Mouse (Mus musculus) thymus, postnatal 14 days (tissue): ENCODE results near the gene Mpv17l2.
A peak's percentile ranks its signal among the peaks of the same experiment; 100 is the strongest.

ENCODE experiments used
- DNase-seq: peaks from one replicate; pipeline ENCODE4 v3.0.0; 2021

The Mpv17l2 gene

DNA sequence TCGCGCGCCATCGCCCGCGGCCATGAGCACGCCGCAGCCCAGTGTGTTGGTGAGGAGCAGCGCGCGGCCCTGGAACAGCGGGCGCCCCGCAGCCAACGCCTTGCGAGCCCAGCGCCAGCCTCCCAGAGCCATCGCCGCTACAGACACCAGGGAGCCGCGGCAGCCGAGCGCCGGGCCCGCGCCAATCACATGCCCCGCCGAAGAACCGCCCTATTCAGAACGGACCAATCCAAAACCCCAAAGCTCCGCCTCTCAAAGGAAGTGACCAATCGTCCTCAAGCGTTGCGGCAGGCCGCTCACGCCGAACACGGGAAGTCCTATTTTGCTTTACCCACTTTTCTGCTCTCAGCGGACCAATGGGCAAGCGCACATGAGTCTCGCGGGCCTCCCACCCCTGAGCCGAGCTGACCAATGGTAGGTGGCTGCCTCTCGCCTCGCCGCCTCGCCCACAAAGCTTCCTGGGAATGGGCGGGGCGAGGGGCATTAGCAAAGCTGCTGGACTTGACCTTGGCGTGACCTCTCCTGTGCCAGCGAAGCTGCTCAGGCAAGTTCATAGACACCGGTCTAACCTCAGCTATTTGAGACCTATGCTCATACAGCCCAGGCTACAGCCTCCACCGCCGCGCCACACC is at the start of gene Mpv17l2:
Mpv17l2 (minus strand) TSS at position 172 of the 632 bp plus-strand sequence.
- DNase-seq, result peak; percentile 95

DNA sequence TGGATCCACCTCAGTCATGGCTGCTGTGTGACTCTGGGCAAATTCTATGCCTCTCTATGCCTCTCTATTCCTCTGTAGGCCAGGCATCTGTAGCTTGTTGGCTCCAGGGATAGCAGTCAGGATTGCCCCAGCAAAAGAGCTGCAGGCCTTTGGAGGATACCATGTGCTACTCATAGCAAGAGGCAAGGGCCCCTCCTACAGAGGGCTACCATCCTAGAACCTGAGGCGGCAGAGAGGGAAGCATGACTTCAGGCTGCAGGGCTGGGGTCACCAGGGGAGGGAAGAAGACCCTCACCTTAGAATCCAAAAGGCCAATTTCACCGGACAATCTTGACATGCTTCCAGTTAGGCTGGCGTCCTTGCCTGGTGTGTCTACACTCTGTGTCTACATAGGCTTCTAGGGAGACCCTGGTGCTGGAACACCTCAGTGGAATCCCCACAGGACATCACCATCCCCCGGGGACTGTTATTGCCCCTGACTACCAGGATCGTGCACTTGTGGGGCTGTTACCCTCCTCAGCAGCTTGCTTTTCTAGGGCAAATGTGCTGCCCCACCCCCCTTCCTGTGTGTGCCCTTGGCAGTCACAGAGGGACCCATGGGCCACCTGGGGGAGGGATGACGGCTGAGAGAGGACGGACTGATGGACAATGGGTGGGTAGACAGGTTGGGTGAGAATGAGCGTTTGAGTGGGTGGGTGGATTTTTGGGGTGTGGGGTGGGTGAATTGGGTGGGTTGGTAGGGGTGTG is 48.4 kb upstream of the Mpv17l2 start:
- peak; percentile 88 for DNase-seq

DNA sequence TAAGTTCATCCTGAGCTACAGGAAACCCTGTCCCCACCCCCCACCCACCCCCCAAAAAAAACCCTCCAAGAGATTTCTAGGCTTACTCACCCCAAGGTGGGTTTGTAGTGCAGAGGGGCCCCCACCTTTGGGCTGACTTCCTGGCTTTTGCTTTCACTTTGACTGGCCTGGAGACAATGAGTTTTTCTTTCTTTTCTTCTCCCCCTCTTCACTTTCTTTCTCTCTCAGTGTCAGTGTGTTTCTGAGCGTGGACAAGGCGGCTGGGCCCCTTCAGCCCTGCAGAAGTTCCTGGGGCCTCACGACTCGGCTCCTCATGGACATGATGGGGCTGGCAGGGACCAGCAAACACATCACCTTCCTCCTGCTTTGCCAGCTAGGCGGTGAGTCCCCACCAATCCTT is 47.5 kb upstream of the Mpv17l2 start, which contains the start of gene Il12rb1:
Il12rb1 (plus strand) TSS at position 211 of the 400 bp plus-strand sequence.
- DNase-seq, result peak; percentile 68

DNA sequence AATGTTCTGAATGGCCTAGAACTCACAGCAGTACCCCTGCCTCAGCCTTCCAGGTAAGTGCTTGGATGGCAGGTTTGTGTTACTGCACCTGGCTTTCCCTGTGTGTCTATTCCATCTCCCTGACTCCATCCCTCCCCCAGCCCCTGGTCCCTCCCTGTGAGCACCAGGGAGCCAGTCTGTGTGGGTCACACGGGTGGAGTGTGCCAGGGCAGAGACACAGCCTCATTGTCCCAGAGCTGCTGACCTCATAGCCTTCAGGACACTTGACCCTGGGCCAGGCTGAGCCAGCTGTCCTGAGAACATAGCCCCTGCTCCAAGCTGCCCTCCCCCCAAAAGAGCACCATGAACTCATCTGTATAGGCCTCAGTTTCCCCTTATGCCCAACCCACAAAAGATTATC is 46.6 kb upstream of the Mpv17l2 start:
- DNase-seq, result no peak

DNA sequence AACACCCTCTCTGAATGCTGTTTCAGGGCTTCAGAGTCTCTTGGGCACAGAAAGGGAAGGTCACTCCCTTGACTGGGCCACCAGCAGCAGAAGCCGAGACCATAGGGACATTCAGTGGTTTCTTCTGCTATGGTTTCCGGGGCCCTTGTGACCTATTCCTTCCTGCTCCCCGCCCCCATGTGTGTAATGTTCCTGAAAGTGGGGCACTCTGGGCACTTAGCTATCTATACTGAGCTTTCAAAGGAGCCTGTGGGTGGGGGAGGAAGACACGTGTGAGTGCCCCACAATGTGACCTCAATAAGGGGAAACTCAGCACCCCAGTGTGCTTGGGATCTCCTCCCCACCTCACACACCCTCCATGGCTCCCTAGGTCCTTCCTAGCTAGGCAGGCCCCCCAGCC is 45.8 kb upstream of the Mpv17l2 start:
- peak; percentile 90 for DNase-seq

DNA sequence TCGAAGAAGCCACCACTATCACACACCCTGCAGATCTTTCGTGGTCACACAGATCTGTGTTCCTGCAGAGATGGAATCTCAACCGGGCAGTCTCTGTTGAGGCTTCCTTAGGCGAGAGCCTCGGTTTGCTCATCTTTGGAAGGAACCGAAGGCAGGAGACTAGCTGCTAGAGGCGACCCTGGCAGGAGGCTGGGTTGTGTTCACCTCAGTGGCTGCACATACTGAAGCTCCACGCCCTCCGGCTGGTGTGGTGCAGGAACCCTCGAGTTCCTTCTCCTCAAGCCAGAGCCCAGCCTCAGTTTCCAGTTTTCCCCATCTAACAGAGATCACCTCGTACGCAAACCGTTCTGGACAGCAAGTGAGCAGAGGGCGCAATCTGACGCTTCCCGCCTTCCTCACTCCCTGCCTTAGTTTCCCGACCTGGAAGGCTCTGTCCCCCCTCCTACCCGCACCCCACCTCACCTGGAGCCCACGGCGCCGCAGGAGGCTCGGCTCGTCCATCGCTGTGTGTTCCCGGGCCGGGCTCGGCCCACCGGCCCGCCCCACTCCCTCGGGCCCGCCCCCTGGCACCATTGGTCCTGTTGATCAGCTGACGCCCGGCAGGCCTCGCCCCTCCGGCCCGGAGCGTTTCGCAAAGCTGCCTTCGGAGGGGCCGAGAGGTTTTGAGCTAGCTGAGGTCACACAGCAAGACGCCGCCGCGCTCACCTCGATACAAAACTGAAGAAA is 43.9 kb upstream of the Mpv17l2 start, which contains the start of gene Mast3:
Mast3 (minus strand) TSS at position 574 of the 726 bp plus-strand sequence.
- peak; percentile 88 for DNase-seq

DNA sequence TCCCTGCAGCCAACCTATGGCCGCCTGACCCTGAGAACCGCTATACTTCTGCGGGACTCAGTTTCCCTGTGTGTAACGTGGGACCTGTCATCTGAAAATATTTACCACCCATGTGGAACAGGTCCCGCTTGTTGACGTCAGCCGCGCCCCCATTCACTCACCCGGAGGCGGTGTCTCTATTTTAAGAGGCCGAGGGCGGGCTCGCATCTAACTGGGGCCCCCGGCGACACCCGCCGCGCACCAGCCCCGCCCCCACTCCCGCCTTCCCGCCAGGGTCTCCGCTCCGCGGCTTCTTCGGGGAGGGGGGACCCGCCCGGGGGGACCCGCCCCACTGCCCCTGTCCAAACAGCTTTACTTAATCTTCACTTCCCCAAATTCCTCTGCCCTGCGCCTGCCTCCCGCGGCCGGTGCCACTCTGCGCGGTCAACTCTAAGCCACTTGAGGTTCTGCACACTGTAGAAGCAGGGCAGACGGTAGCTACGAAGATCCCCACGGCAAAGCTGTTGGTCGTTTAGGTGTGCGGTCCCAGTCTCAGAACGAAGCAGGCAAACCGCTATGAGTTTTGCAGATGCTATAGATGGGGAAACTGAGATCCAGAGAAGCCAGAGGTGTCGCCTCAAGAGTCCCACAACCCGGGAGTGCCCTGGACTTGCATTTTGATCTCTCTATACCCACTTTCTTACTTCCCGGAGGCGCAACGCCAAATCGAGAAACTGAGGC is 43.2 kb upstream of the Mpv17l2 start:
- peak; percentile 93 for DNase-seq

DNA sequence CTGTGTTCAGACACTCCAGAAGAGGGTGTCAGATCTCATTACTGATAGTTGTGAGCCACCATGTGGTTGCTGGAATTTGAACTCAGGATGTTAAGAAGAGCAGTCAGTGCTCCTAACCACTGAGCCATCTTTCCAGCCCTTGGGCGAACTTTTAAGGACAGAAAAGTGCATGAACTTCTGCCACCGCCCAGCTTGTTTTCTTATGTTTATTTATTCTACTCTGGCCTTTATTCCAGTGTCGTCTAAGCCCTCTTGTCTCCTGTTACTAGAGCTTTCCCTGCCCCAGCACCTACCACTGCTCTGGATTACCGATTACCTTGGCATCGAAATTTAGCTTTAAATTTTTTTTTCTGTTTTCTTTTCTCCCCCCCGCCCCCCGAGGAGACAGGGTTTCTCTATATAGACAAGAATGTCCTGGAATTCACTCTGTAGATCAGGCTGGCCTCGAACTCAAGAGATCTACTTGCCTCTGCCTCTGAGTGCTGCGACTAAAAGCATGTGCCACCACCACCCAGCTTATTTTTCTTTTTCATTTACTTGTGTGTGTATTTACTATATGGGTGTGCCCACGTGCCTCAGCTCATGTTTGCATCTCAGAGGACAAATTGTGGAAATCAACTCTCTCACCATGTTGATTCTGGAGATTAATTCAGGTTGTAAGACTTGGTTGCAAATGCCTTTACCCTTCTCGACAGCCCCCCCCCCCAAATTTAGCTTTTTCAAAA is 42.2 kb upstream of the Mpv17l2 start:
- DNase-seq, result no peak

DNA sequence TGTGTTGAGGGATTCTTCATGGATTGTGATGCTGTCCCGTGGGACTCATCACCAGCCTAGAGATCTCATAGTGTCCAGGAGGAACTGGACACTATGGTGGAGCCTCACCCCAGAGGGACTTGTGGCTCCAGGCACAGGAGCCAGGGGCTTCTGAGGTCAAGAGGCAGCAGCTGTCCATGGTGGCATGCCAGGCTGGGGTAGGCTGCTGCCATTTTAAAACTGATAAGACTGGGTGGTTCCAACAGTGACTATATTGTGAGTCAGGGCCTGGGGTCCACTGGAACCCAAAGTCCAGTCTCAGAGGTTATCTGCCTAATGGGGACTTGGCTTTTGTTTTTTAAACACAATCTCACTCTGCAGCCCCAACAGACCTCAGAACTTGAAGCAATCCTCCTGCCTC is 41.1 kb upstream of the Mpv17l2 start:
- DNase-seq, result no peak

DNA sequence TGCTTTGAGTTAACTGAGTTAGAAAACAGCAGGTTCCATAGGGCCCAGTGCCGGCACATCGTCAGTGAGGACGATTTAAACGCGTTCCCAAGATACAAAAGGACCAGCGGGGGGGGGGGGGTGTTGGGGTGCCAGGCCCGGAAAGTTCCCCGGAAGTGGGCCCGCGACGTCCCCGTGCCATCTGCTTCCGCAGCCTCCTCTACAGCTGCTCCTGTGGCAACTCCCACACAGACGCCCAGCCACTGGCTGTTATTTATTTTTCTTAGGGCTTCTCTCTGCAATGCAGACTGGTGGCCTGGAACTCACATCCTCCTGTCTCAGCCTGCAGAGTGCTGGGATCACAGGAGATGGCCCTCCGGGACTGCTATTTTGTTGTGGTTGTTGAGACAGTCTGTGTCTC is 40.4 kb upstream of the Mpv17l2 start:
- DNase-seq, result peak; percentile 84

DNA sequence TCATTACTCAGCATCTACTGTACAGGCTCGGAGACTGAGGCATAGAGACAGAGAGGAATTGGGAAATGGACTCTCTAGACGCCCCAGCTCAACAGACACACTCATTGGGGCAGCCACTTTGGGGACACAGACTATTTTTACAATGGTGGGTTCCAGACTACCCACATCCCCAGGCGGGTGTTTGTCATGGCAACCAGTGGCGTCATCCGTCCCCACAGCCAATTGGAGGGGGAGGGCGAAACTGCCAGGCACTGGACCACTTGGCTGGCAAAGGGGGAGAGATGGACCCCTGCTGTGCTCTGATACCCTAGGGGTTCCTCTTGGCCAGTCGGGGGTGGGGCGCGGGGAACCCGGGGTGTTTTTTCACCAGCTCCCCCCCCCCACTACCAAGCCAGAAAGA is 39.9 kb upstream of the Mpv17l2 start:
- peak; percentile 56 for DNase-seq

DNA sequence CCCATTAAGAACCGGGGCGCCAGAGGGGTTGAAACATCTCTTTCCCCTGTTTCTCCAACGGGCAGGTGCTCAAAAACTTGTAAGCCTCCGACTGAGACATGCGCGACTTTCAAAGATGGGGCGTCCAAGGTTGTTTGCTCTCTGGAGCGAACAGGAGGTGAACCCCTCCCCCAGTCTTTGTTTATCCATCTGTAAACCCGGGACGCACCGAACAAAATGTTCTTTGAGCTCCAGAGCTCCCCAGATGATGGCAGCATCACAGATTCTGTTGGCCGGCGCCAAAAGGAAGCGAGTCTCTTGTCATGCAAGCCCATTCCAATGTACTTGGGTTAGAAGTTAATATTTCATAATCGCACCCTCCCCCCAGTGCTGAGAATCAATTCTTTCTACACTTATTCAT is 37.5 kb upstream of the Mpv17l2 start:
- DNase-seq, result no peak

DNA sequence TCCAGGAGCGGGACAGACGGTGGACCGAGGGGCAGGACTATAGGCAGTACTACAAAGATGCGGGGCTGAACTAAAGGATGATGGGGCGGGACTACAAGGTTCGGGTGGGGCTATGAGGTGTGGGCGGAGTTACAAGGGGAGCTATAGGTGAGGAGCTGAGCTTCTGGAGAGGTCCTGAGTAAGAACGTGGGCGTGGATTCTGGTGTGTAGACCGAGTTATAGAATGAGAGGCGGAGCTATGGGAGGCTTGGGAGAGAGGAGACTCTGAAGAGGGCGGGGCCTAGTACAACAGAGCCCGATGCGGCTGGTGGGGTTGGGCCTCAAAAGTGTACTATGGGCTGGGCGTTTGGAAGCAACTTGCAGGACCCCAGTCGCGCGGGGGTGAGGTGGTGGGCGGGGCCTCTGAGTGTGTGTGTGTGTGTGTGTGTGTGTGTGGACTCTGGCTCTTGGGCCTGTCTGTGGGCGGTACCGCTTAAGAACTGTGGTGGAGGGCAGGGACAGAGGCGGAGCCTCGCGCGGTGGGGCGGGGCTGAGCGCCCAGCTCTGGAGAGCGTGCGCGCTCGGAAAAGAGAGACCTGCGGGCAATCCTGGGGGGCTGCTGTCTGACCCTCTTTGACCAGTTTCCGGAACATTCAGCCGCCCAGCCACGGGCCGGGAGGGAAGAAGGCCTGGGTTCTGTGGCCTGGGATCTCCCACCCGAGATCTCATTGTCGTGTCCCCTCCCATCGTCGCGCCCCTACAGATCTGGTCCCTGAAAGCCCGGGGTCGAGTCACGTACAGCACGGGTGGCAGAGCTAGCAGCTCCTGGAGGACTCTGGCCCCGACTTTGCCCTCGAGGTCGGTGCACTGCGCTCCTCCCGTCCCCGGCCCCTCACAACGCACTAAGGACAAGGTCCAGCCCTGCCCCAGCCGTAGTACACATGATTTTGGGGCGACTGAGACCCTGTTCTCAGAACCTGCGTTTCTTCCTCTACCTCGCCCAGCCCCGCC is 36.6 kb upstream of the Mpv17l2 start:
- DNase-seq, result peak; percentile 84

DNA sequence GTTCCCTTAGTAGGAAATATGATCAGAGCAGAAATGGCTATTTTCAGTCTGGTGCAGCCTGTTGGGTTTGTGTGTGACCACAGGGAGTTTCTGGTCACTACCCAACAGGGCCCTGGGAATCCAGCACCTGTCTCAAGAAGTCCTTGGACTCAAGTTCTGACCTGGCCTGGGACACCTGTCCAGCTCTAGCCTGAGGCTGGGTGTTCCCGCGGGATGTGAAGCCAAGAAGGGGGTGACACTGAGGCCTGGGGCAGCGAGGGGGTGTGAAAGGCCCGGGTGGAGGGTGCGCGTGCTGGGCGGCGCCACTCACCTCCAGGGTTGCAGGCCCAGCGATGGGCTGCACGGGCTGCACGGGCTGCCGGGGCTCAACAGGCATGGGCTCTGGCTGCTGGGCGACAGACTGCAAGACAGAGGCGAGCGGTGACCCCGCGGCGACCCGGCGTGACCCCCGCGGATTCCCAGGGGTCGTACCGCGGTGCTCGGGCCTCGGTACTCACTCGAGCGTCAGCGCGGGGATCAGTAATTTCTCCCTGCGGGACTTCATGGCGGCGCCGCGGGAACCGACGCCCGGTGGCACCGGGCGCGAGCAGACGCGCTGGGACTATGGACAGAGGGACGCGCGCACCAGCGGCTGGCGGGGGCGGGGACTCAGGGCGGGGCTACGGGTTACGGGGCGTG is 35.8 kb upstream of the Mpv17l2 start:
- DNase-seq, result peak; percentile 41

DNA sequence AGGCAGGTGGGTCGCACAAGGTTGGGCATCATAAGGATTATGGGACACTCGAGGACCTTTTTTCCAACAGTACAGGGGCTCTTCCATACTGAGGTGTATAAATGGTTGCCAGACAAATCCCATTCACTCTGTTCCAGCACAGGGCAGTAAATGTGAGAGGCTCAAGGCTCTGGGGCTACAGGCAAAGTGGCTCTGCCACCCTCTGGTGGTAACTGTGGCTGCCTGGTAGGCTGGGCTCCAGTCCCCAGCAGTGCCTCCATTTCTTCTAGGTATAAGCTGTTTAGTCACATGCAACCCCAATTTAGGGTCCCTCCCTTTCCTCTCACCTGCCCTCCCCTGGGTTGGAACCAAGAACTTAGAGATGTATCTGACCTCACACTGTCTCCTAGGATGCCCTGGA is 34.6 kb upstream of the Mpv17l2 start:
- no peak for DNase-seq

DNA sequence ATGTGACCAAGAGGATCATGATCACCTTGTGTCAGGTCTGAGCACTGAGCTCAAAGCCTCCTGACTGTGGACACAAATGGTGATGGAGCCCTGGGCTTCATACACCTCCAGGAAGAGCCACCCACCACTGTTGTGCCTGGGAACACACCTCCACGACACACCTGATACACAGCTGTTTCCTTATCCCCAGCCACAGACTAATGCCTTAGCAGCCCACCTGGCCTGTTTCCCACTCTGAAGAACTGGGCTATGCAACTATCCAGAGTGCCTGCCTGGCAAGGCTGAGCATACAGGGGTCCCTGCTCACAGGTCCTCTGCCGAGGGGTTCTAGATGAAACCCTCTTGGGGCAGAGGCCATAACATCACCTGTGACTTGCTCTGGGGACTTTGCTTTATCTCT is 33.5 kb upstream of the Mpv17l2 start:
- no peak for DNase-seq

DNA sequence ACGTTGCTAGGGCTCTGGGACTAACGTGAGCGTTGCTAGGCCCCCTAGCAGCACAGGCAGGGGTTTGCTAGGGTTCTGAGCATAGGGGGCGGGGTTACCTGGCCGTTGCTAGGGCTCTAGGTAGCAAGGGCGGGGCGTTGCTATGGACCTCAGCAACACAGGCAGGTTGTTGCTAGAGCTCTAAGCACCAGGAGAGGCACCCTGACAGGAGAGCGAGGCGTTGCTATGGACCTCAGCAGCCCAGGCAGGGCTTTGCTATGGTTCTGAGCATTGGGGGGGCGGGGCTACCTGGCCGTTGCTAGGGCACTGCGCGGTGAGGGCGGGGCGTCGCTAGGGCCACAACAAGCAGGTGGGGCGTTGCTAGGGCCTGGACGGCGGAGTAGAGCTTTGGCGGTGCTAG is 32.0 kb upstream of the Mpv17l2 start:
- DNase-seq, result no peak

DNA sequence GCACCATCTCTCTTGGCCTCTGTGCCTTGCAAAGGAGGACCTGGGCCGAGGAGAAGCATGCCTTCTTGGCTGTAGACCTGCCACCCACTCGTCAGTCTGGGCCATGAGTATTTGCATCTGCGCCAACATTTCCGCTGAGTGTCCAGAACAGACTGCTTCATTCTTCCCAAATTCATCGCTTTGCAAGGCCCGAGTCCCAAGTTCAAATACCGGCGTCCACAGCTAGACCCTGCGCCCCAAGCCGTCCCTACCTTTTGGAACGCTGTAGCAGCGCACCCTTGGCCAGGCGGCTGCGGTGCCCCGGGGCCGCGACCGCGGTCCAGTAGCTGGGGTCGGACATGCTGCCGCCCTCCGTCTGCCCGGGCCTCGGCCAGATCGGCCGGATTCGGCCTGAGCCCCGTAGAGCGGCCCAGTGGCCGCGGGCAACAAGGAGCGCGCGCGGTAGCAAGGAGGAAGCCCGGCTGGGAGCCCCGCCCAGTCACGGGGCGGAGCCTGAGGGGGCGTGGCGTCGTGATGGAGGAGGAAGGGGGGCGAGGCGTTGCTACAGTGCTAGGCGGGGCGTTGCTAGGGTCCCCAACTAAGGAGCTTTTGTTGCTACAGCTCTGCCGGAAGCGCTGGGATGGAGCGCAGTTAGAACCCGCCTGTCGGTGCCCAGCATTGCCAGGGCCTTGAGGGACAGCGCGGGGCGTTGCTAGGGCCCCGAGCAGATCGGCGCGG is 31.4 kb upstream of the Mpv17l2 start:
- DNase-seq, result peak; percentile 100

DNA sequence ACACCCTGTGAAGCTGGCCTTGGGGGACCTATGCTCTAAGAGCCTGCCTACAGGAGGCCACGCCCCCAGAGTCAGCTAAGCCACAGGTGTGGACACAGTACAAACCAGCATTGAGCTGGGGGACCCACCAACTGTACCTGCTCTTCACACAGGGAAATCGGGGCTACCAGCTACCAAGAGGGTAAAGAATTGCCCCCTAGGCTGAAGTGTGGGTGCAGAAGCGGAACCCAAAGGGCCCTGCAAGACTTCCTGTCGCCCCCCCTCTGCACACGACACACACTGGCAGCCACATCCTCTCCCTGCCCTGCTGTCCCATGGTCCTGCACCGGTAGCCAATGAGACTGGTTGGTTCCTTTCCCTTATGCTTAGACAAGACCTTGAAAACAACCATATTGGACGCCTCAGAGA is 30.6 kb upstream of the Mpv17l2 start:
- DNase-seq, result peak; percentile 88

DNA sequence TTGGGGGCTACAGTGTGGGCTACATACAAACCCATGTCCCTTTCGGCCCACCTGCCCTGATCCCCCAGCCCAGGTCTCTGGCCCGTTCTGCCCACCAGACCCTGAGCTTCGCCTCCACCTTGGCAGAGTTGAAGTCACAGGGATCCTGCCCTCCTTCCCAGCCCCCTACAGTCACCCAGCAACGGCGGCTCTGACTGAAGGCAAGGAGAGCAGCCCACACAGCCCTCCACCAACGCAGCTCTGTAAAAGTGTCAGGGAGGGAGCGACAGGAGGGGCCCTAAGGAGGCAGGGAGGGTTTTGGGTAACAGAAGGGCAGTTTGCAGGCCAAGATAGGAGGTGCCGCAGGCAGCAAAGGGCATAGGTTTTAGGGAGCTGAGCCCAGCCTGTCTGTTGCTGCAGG is 30.1 kb upstream of the Mpv17l2 start:
- DNase-seq, result peak; percentile 53
